Mouse (Mus musculus) liver, adult (tissue): ENCODE measurements around the gene Il10rb.
A peak's percentile ranks its signal among the peaks of the same experiment; 100 is the strongest.

ENCODE experiments used
- GATA4 ChIP-seq: IDR thresholded peaks from 2 replicates; pipeline ENCODE4 v1.6.1; 2014; ENCODE audit warnings: mild to moderate bottlenecking, low read length; ENCODE audit not compliant: insufficient replicate concordance

Gene Il10rb

GRCm38 (mm10) chr16:91376701-91377100 is 29.3 kb upstream of the Il10rb start:
- TF ChIP-seq GATA4 = no peak

DNA sequence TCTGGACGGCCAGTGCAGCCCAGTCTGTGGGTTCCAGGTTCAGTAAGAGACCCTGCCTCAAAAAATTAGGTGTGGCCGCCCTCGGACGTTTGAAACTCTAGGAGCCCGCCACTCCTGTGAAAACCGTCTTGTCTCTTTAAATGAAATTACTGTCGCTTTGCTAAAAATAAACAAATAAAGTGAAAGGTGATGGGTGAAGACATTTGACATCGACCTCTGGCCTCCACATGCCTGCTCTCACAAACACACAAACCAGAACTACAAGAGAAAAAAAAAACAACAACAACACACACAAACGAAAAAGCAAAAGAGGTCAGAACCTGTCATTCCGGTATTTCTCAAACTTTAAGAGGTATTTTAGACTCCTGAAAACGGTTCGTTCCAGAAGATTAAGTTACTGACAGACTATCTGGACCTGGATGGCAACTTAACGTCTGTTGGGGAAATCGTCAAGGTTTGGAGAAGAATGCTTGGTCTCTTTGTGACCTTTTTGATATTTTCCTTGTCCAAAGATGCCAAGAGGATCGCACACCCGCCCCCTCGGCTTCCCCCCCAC is 27.5 kb upstream of the Il10rb start:
- TF ChIP-seq GATA4 = no peak

DNA sequence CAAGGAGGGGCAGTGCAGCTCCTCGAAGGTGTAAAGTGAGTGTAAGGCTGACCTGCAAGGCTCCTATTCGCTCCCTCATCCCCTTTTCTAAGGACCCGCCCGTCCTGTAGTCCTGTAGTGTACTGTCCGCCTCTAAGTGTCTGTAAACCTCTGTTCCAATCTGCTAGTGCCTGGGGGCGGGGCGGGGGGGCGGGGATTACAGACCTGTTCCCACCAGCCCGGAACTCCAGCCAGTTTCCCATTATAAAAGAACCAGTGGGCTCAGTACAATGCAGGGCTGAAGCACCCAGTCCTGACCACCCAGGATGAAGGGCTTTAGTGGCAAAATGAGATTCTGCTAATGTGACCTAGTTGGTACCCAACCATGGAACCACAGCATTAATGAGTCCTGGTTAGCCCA is 27.0 kb upstream of the Il10rb start:
- no peak for TF ChIP-seq GATA4

GRCm38 (mm10) chr16:91379412-91379811 is 26.6 kb upstream of the Il10rb start:
- no peak for TF ChIP-seq GATA4

- TF ChIP-seq GATA4 = no peak; the same call in 1 of the 2 replicates
Observed at GRCm38 (mm10) chr16:91380151-91380550, 25.8 kb upstream of the Il10rb start.

- TF ChIP-seq GATA4 = no peak
Observed at GRCm38 (mm10) chr16:91381606-91382005, 24.4 kb upstream of the Il10rb start.

DNA sequence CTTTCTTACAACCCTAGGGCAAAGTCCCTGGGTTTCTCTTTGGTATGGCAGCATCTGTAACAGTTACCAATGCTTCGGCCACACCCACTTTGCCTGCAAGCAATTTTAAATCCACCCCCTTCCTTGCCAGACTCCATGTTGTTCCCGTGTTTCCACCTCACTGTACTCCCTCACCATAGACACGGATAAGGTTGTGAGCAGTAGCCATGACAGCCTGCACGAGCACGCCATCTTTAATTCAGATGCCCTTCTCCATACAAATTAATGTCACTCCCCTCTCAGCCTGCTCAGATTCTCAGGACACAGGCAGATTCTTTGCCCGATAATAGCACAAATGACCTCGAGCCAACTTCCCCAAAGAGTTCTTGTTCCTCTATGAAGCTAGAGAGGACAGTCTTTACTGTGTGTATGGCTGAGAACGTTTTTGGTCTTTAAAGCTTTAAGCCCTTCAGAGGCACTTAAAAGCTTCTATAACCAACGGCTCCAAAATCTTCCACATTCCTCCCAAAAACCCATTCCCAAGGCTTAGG is 23.6 kb upstream of the Il10rb start:
- TF ChIP-seq GATA4 = no peak

DNA sequence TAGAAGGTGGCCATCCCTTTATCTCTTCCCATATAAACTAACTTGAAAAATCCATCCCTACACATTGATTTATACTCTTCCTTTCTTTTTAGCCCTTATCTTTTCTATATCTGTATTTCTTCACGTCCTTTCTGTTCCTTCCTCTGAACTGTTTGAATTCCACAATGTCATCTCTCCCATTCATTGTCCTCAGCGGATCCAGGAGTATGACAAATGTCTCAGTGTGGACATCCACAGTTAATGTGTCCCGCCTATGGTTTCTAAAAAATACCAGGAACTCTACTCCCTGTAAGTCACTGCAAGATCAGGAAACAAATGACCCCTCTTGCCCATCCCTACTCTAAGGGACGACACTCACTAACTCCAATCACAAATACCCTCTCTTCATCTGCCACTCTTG is 21.7 kb upstream of the Il10rb start:
- TF ChIP-seq GATA4 = no peak

GRCm38 (mm10) chr16:91385621-91386020 is 20.3 kb upstream of the Il10rb start:
- TF ChIP-seq GATA4 = peak; percentile 88

DNA sequence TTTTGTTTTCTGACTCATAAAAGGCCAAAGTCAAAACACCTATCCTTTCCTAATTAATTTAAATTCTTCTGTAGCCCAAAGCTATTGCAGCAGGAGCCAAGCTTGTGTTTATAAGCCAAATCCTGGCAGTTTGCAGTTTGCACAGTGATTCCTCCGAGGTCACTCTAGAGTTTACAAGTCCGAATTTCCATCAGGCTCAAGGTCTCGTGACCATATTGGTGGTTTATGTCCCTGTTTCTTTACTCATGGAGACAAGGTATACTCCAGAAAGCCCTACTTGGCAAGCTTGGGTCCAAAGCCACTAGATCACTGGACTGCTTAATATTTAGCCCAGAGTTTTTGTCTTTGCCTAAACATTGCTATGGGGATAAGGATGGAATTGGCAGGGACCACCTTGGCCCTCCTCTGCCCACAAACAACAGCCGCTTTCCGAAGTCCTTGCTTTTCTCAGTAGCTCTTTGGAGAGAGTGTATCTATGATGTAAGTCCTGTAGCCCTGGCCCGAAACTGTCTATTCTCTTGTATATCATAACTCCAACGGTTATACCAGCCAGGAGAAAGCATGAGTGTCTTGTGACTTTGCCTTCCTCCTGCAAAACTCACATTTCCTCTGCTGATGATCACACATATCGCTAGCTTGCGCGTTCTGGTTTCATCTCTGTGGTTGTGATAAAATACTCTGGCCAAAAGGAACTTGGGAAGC is 19.4 kb upstream of the Il10rb start:
- TF ChIP-seq GATA4 = no peak

DNA sequence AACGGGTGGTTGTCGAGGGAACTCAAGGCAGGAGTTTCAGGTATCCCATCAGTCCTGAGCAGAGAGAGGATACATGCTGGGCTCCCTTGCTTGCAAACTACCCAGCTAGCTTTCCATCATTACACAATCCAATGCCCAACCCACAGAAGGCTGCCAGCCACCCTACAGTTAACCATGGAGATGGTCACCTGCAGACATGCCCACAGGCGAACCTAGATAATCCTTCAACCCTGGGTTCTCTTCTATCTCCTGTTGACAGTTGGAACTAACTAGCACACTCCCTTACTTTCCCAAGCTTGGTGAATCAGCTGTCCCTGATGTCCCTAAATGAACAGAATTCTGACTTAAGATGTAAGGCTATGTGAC is 18.9 kb upstream of the Il10rb start:
- no peak for TF ChIP-seq GATA4

DNA sequence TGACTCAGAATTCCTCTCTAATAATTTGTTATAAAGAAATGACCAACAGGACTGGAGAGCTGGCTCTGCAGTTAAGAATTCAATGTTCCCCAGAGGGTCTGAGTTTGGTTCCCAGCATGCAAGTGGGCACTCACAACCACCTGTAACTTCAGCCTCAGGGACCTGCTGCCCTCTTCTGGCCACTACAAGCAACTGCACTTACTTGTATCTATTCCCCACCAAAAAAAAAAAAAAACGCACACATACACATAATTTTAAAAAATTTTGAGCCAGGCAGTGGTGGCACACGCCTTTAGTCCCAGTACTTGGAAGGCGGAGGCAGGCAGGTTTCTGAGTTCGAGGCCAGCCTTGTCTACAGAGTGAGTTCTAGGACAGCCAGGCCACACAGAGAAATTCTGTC is 15.9 kb upstream of the Il10rb start:
- TF ChIP-seq GATA4 = no peak

DNA sequence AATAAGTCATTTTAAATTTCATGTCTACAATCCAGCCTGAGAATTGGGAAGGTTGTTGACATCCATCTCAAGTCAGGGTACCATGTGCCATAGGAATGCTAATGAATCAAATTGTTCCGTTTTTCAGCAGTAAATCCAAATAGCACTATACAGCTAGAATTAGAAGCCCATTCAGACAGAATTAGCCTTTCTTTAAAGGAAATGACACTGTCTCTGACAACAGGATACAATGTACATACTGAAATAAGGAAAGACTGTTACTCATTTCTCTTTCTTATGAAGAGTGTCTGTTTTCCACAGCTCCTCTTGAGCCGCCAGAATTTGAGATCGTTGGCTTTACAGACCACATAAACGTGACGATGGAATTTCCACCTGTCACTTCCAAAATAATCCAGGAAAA is 14.5 kb upstream of the Il10rb start, which contains the start of gene Gm21970:
Gene Gm21970, plus strand, starts transcription at position 301 of the 400 bp plus-strand sequence.
- TF ChIP-seq GATA4 = no peak

DNA sequence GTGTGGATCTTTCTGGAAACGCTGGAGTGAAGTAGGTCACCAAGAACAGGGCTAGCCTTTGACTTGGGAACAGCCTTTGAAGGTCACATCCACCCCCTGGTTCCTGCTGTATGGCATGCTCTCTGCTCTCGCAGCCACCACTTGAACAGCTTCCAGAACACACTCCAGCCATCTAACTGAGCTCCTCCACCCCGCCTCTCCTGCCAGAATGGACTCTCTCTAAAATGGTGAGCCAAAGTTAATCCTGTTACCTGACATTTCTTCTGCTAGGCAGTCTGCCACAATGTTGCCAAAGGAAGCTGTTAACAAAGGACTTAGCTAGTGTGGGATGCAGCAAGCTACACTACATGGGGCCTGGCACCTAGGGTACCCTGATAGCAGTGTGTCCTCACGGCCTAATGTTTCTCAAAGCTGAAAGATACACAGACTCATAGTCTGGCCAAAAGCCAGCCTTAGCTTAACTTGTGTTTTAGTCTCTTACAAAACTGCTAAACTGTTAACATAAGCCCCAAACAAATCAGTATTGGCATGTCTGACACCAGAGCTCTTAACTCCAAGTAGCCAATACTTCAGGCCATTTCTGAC is 11.0 kb upstream of the Il10rb start:
- no peak for TF ChIP-seq GATA4

DNA sequence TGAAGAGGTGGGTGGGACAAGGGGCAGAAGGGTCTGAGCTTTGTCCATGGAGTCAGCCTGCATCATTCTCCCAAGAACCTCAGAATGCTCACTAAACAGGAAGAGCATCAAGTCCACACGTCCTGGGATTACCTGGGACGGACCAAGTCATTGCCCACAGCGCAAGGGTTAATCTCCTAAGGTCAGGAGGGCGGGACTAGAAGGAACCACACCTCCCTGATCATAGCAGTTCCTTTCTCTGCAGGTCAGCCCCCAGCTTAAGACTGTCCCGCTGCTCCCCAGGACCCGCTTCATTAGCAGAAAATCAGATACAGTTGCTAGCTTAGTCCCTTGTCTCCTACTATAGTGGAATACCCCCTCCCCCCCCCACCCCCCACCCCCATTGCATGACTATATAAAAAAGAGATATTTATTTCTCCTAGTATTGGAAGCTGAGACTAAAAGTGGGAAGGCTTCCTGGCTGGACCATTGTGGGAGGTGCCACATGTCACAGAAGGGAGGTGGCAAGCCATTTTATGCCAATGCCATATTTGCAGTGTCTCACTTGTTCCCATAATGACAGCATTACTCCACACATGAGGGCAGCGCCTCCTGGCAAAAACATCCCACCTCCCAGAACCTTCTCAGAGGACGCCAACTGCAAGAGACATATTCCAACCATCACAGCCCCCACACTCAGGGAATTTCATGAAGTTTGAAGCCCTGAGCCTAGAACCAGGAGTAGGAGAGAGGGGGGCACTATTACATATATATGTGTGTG is 10.2 kb upstream of the Il10rb start:
- TF ChIP-seq GATA4 = no peak
